Mouse (Mus musculus) cerebellum, adult 18-20 months (tissue): ENCODE data around the gene H2-M5.
"Not testable (repeated sequence)": the region's sequence is repeated elsewhere in the genome, so short reads cannot be mapped to it uniquely, and the experiment has no call there.

Source experiments
- DNase-seq, 2 experiments: peaks; one replicate each; pipeline ENCODE4 v3.0.0; 2021

H2-M5 gene

DNA sequence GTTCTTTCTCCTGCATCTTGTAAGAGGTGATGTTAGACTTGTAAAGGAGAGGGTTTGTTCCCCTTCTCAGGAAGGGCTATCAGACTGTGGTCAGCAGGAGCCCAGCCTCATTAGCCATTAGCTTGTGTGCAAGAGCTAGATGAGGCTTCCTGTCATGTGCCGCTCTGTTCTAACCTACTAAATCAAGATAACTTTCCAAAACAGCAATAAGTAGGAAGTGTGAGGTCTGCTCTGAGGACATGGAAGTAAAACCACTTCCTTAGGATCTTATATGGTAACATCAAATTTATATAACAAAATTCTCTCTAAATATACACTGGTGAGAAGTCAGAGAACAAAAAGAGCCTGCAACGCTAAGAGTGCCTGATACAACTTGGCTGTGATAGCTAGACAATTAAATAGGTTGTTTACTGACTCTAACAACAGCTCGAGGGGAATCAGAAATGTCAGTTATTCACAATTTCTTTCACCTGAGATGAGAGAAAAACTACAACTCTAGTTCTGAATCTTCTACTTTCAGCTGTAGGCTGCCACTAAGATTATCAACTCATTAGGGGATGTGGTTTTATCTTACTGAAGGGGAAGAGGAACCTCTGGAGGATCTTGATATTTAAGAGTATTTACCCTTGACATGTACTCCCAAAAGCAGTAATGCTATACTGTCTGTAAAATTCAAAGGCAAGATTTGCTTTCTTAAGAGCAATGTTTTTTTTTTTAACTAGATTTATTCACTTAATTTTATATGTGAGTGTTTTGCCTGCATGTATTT lies 3.2 kb upstream of the H2-M5 start:
- DNase-seq, result no peak

DNA sequence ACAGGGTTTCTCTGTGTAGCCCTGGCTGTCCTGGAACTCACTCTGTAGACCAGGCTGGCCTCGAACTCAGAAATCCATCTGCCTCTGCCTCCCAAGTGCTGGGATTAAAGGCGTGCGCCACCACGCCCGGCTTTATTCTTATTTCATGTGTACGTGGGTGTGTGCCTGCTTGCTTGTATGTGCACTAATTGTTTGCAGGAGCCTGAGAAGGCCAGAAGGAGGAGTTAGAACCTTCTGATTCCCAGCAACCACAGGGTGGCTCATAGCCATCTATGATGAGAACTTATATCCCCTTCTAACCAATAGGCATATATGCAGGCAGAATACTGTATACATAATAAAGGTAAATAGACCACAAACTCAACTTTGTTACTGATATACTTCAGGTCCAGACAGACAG lies 1.3 kb upstream of the H2-M5 start:
- DNase-seq, result not testable (repeated sequence)

DNA sequence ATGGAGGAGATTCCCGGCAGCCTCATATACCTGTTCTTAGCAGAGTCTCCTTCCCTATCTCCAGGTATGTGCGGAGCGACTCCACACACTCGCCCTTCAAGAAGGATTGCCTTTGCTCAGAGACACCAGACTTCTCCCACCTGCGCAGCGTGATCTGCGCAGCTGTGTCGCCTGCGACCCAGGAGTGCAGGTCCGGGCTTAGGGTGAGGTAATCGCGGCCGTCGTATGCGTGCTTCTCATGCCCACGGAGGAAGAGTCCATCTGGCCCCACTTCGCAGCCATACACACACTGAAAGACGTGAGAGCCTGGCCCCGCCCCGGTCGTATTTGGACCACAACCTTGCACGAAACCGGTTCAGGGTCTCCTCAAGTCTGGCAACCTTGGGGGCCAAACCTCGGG lies 862 bp downstream of the H2-M5 start:
- no peak for DNase-seq

DNA sequence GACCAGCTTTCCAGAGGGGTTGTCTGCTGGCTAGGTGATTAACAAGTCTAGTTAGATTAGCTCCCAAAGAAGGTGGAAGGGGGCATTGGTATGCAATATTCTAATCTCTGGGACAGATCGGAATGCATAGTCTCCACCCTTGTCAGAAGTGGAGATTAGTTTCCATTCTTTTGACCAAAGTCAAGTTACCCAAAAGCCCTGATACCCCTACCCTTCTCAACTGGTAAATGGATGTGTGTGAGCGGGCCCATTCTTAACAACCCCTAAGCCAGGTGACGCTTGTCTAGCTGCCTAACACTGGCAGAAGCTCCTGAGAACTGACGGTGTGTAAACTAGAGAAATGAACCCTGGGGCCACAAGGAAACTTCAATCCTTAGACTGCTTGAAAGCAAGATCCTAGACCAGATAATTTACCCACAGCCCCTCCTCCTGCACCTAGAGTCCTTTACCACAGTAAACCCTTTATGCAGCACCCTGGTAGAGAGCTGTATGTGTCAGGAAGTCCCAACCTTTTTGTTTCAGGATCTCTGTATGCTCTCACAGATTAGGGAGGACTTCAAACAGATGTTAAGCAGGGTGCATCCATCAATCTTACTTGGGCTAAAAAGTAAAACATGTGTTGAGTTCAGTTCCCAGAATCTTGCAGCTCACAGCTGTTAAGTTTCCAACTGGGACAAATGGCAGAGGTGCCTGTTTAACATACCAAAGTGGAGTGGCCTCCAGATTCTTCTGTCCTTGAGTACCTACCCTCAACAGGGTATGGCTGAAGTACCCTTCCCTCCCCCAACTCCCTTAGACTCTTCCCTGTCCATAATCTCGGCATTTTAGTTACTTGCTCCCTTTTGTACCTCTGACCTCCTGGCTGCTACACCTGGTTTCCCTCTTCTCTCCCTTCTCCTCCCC lies 6.8 kb downstream of the H2-M5 start:
- DNase-seq, result no peak

DNA sequence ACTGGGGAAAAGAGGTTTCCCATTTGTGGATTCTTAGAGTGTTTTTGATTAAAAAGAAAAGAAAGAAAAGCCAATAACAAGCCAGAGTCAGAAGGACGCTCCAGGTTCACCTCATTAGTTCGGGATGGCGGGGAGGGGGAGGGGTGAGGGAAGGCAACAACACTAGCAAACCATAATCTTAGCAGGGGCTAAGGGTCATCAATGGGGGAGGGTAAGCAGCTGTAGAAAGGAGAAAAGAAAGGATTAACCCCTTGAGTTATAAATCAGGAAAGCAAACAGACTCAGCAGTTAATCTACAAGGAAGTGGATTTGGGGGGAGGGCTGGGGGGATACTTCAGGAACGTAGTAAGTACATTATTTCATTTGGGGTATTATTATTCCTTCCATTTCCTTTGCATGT lies 7.5 kb downstream of the H2-M5 start:
- DNase-seq, result no peak

DNA sequence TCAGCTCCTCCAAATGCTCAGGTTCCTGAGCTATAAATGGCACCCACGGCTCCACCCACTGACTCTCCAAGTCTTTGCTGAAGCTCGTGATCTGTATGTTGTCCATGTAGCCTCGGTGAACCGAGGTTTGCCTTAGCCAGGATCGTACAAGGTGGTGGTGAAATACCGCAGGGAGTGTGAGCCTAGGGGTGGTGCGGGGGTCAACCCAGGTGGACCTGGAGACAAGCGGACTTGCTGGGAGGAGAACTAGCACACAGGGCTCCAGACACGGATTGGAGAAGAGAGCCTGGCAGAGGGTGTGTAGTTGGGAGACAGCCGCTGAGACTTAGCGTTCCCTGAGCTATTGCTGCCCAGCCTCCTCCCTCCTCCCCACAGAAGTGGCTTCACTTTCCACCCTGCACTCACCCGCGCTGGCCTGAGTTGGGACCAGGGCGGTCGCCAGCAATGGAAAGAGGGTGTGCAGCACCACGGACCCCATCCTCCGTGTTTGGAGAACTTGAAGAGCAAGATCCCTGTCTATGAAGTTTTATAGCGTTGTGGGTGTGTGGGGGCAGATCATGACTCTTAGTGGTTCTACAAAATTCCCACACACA lies 8.0 kb downstream of the H2-M5 start, which contains the start of gene 2410137M14Rik:
TSS of gene 2410137M14Rik (minus strand) at position 17 of the 593 bp plus-strand sequence.
- DNase-seq, result no peak

DNA sequence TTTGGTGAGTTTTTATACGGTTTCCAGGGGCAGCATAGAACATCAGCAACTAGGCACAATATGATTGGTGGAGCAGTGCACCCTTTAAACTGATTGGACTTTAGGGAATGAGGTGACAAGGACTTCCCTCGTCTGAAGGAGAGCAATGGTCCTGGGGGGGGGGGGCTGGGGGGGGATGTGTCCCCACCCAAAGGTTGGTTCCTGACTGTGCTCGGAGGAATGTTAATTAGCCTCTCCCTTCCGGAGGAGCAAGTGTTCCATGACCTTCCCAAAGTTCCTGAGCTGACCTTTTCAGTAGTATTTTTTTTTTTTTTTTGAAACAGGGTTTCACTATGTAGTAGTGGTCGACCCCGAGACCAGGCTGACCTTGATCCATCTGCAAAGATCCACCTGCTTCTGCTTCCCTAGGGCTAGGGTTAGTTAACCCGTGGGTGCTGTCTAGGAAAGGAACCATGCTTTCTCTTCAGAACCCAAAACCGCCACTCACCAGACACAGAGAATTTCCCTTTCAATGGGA lies 16.0 kb downstream of the H2-M5 start:
- DNase-seq, result no peak

DNA sequence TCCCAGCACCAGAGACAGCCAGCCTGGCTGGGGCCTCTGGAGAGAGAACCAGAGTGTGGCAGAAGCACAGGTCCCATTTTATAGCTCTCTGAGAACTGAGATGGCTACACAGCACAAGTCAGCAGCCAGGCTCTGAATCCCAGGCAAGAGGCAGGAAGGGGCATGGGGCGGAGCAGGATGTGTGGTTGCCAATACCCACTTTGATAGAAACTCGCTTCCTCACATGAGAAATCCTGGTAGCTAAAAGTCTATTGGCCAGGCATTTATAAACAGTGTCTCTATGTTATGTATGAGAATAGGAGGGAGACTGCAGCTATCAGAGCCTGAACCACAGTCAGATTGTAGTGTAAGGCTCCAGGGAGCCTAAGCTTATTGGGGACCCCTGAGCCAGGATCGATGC lies 16.5 kb downstream of the H2-M5 start:
- DNase-seq, result no peak

DNA sequence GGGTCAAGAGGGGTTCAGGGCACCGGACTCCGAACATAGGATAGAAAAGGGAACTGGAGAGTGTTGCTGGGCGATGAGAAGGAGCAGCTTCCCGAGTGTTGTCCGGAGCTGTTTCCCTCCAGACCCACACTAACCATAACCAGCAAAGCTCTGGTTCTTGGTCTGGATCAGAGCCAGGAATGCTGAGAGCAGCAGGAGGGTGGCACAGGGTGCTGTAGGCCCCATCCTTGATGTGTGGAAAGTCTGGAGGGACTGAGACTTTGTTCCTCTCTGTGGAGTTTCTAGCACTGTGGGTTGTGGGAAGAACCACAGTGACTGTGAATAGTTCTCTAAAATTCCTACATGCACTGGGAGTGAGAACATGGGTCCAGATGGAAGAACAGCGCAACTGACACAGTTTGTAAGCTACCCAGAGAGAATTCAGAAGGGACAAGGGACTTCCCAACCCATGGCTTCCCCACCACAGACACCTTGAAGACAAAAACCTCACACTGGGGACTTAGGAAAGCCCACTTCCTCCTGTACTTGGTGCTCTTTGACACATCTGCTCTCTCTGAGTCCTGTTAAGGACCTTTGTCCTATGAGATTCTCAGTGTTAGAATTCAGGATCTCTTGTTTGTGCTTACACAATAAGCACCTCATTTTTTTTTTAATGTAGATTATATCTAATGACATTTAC lies 18.0 kb downstream of the H2-M5 start:
- no peak for DNase-seq

DNA sequence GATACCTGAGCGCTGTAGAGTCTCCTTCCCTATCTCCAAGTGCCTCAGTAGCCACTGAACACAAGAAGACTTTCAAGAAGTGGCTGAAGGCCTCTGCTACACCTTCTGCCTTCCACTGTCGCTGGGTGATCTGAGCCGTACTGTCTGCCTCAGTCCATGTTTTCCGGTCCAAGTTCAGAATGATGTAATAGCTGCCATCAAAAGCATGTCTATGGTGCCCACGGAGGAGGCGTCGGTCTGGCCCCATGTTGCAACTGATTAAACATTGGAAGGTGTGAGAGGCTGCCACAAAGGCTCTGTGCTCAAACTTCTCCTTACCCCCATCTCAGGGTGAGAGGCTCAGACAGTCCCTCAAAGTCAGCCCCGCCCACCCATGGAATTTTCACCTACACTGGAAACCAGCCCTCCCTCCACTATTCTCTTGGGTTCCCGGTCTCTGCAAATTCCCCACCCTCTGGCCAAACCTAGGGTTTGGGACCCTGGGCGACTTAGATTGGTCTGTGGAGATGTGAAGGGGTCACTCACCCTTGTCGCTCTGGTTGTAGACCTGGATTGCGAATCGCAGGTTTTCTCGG lies 18.9 kb downstream of the H2-M5 start:
- DNase-seq, result no peak

DNA sequence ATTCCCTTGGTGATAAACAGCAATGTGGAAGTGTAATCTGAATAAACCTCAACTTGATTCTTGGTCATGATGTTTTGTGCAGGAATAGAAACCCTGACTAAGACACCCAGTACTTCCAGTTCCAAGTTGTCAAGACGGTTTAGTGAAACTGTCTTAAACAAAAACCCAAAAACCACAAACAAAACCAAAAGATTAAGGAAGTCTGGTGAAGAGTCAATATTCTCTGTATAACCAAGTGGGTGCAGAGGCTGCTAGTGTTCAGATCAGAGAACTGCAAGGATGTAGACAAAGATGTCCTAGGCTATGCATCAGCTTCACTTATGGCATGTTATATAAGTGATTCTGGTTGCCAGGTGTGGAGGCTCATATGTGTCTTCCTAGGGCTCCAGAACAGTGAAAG lies 22.5 kb downstream of the H2-M5 start:
- no peak for DNase-seq

DNA sequence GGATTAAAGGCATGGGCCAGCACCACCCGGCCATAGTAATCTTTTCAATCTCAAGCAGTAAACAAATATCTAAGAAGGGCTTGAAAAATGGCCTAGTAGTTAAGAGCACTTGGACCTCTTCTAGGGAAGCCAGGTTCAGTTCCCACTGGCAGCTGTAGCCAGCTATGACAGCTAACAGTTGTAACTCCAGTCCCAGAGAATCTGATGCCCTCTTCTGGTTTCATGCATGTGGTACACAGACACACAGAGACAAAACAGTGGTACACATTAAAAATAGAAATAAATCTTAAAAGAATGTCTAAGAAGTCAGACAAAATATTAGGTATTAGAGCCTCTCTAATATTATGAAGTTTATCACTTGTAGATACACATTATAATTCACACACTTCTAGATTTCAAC lies 28.2 kb downstream of the H2-M5 start:
- no peak for DNase-seq

DNA sequence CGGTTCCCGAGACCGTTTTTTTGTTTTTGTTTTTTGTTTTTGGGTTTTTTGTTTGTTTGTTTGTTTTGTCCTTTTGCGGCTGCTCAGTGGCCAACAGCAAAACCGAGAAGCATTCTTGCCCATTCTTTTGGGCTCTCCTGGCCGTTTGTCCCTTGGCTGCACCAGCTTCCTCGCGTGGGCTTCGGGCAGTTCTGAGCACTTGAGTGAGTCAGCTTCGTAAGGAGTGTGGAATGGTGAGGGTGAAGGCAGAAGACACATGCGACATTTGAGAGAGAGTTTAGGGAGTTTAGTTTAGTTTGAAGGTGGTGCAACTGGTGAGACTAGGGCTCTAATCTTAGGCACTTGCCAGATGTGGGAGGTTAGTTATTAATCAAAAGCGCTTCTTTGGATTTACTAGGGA lies 30.5 kb downstream of the H2-M5 start:
- no peak for DNase-seq

DNA sequence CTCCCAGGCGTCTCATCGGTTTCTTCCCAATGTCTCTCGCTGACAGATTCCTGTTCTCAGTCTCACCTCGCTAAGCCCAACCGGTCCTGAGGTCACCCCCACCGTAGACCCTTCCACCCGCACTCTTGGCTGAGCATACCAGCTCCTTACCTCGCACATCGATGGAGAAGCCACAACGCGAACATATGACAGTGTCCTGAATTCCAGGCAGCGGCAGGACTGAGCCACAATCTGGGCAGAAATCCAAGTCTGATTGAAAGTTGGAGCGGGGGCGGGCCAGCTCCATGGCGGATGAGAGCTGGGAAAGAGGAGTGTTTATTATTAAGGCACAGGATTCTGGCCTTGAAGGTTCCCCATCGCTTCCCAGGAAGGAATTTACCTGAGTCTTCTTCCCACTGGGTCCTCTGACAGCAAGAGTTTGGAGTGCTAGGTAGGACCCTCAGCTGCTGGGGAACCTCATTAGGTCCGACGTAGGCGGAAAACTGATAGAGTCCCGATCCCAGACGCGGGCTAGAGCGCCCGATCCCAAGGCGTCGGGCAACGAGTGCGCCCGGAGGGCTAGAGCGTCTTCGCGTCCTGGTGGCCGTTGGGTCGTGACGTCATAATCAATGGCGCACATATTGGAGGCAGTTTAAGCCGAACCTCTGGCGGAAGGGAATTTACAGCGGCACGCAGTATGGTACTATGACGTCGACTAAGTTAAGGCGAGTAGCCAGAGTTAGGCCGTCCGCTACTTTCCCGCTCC lies 31.2 kb downstream of the H2-M5 start, which contains the start of the genes Znrd1 and Znrd1as:
TSS of gene Znrd1 (minus strand) at position 561 of the 745 bp plus-strand sequence.
TSS of gene Znrd1as (plus strand) at position 594 of the 745 bp plus-strand sequence.
- peak; percentile 95 for DNase-seq

DNA sequence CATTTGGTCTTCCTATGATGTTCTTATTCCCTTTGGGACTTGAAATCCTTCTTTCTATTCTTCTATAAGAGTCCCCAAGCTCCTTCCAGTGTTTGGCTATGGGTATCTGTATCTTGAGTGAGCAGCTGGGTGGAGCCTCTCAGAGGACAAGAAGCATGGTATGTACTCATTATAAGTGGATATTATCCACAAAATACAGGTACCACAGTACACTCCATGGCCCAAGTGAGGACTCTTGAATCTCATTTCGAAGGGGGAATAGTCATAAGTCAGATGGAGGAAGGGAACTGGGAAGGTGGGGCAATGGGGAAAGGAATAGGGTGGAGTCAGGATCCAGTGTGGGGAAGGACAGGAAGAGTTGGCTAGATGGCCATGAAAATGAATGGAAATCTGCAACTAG lies 36.3 kb downstream of the H2-M5 start:
- no peak for DNase-seq

DNA sequence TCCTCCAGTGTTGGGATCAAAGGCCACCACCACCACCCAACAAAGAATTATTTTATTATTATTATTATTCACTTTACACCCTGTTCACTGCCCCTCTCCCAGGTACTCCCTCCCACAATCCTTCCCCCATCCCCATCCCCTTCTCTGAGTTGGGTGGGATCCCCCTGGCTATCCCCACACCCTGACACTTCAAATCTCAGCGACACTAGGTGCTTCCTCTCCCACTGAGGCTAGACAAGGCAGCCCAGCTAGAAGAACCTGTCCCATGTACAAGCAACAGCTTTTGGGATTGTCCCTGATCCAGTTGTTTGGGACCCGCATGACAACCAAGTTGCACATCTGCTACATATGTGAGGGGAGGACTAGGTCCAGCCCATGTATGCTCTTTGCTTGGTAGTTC lies 36.7 kb downstream of the H2-M5 start:
- no peak for DNase-seq

DNA sequence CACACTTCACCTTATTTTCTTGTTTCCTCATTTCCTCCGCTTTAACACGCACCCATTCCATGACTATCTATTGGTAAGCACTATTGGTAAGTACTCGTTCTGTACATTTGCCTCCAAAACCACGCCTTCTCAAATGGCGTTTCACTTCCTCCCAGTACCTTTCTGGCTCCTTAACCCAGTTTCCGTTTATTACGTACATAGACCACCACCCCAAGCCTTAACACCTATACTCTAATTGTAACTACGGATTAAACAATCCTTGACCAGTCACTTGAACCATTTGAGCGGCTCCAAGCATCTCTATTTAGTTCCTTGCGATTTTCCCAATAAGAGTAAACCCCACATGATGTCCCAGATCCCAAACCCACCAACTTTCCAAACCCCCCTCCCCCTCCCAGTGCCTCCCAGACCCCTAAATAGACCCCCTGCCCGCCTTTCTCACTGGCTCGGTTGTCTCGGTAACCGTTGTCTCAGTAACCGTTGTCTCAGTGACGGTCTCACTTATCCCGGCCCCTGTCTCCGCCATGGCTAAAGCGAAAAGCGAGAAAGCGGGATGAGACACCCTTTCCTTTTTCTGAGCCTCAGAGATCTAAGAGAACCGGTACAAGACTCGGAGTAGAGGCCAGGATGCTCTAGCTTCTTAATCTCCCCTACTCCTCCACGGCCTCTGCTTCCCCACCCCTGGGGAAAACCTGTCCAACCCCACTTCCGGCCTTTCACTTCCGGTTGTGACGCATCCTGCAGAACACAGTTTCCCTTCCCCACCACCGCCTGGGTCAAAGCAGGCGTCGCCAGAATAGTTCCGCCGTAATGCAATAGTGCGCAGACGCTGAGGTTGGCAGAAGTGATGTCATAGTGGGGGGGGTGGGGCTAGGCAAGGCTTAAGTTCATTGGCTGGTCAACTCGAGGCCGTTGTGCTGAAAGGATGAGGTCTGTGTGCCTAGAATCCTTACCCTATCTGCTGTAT lies 38.1 kb downstream of the H2-M5 start, which contains the start of gene Ppp1r11:
TSS of gene Ppp1r11 (minus strand) at position 761 of the 967 bp plus-strand sequence.
- DNase-seq, result peak; percentile 93 to 98

DNA sequence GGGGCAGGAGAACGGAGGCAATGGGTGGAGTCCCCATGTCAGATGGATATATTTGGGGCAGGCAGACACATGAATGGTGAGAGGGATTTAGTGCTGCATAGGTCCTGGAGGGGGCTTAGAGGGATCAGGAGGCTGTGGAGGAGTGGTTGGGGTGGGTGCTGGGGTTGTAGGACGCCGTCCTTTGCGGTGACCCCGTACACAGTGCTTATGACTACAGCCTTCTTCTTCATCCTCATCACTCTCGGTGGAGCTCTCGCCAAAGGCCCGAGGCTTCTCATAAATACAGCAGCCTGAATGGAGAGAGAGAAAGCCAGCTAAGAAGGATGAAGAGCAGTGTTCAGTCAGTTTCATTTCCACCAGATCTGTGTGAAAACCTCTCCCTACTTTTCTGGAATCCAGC lies 40.1 kb downstream of the H2-M5 start:
- DNase-seq, result no peak

DNA sequence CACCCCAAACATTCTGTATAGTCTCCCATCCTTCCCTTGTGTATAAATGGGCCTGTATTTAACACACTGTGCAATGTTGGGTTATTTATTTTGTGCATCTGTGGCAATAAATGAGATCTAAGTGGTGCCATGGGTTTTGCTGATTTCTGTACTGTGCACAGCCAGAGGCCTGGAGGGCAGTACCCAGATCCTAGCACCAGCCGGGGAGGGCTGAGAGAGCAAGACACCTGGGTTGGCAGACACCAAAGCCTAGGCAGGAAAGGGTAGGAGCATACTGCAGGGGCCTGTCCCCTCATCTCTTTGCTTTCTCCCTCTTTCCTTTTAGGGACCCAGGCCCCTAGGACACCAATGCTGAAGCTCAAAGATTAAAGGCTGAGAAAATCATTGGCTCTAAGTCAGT lies 41.1 kb downstream of the H2-M5 start:
- DNase-seq, result no peak
